Mouse (Mus musculus) lung, postnatal 0 days (tissue): ENCODE results near the gene Hspa12b. TPM values are rescaled to one million over a fixed set of nuclear protein-coding genes. Genes with fewer than 3 reads are reported as not detected.

Experiments
- ATAC-seq: fragments of 200-750 bp; cut with Nextera tagmentation; 2 replicates; pipeline ENCODE4 v1.8.0; 2017; ENCODE audit warnings: moderate library complexity
- DNase-seq: peaks from one replicate; pipeline ENCODE4 v3.0.0-alpha.2; 2016; ENCODE audit warnings: low spot score
- H3K27ac ChIP-seq: fragments of 300-500 bp; sonication (generic); 2 replicates; pipeline ENCODE4 v1.5.1; 2014; ENCODE audit warnings: antibody characterized with exemption, mild to moderate bottlenecking, low read length, mixed read lengths
- H3K27me3 ChIP-seq: fragments of 300-500 bp; sonication (generic); replicated peaks from 2 replicates; pipeline ENCODE4 v1.6.1; 2014; ENCODE audit warnings: low read length, mixed read lengths; ENCODE audit not compliant: insufficient read depth
- H3K36me3 ChIP-seq: fragments of 300-500 bp; sonication (generic); 2 replicates; pipeline ENCODE4 v1.6.1; 2014; ENCODE audit warnings: low read length, mixed read lengths; ENCODE audit not compliant: insufficient read depth
- H3K4me1 ChIP-seq: fragments of 300-500 bp; sonication (generic); 2 replicates; pipeline ENCODE4 v1.6.1; 2014; ENCODE audit warnings: antibody characterized with exemption, low read depth, low read length, mixed read lengths; ENCODE audit not compliant: insufficient read depth
- H3K4me2 ChIP-seq: fragments of 300-500 bp; sonication (generic); replicated peaks from 2 replicates; pipeline ENCODE4 v1.6.1; 2014; ENCODE audit warnings: low read depth, mild to moderate bottlenecking, low read length, moderate library complexity, mixed read lengths
- H3K4me3 ChIP-seq: fragments of 300-500 bp; sonication (generic); 2 replicates; pipeline ENCODE4 v1.5.1; 2014; ENCODE audit warnings: low read depth, low read length
- H3K9ac ChIP-seq: fragments of 300-500 bp; sonication (generic); replicated peaks from 2 replicates; pipeline ENCODE4 v1.6.1; 2014; ENCODE audit warnings: low read depth, mild to moderate bottlenecking
- H3K9me3 ChIP-seq: fragments of 300-500 bp; sonication (generic); 2 replicates; pipeline ENCODE4 v1.6.1; 2016; ENCODE audit warnings: low read length, mixed read lengths
- CTCF ChIP-seq: IDR thresholded peaks from 2 replicates; pipeline ENCODE4 v1.5.1; 2016; ENCODE audit warnings: antibody characterized with exemption, mild to moderate bottlenecking
- EP300 ChIP-seq: IDR thresholded peaks from 2 replicates; pipeline ENCODE4 v1.6.1; 2016; ENCODE audit warnings: antibody characterized with exemption, mild to moderate bottlenecking, control low read depth
- WGBS: fragments of 180-500 bp; shearing (Covaris S2); extraction: QIAGEN DNeasy Blood & Tissue Kit; methylation state at CpG from one replicate; pipeline ENCODE4 v1.1.7; 2014; 5-methylcytosine and 5-hydroxymethylcytosine counted together
- polyA plus RNA-seq: library from polyadenylated mRNA; unstranded; fragments of >200 nt; fragmentation: Nextera tagmentation; extraction: Ambion mirVana; gene quantifications from 2 replicates; pipeline ENCODE4 v1.2.1, GENCODE M21; 2015

Gene Hspa12b
- polyA plus RNA-seq, 1 experiment from 2014 or later = 17.9 TPM

DNA sequence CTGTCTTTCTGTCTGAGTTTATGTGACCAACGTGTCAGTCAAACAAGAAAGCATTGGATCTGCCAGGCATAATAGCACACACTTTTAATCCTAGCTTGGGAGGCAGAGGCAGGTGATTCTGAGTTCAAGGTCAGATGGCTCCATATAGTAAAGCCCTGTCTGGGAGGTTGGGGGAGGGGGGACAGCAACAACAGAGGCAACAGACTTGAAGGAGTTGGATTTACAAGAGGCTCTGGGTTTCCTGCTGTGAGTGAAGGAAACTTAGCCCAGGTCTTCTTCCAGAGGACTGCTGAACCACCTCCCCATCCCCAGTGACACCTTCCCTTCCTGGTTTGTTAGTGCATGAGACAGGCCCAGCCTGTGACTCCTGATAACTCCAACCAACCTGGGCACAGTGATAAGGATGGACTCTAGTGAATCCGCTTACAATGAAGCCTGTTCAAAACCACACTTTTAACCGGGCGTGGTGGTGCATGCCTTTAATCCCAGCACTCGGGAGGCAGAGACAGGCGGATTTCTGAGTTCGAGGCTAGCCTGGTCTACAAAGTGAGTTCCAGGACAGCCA, 25.2 kb downstream of the Hspa12b start:
- Histone ChIP-seq H3K4me1 (no peaks in the 10 kb centered on the region), H3K4me3 (no peak overlapping the region), H3K9me3 (no peaks in the 10 kb centered on the region), H3K27me3 (no peaks in the 10 kb centered on the region), H3K36me3 (peaks cover 11% of the 10 kb centered on the region), H3K27ac (no peak overlapping the region), H3K4me2 (no peak overlapping the region), H3K9ac (no peak overlapping the region)
- DNase-seq (no peak), ATAC-seq (no peak)
- TF ChIP-seq EP300 = no peak
- no peak for TF ChIP-seq CTCF
- WGBS = 89% methylated on average over 6 of the region's 7 CpGs

DNA sequence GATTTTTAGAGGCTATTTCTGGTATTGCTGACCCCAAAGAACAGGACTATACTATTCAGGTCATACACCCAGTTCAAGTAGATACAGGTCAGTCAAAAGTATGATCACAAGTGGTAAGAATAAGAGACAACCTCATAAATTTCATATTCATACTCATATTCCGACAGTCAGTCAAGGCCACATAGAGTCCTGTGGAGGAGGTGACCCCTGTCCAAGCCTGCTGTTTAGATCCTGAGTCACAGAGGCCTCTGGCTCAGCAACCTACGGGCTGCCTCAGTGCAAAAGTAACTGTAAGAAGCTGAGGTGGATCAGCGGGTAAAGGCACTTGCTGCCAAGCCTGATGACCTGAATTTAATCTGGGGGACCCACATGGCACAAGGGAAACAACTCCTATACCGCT, 27.0 kb downstream of the Hspa12b start:
- DNase-seq (no peak), ATAC-seq (no peak)
- TF ChIP-seq EP300 (no peak), CTCF (no peak)
- Histone ChIP-seq H3K9ac (no peak overlapping the region), H3K4me1 (no peaks in the 10 kb centered on the region), H3K4me3 (no peak overlapping the region), H3K9me3 (no peaks in the 10 kb centered on the region), H3K36me3 (no peaks in the 10 kb centered on the region), H3K27ac (no peak overlapping the region), H3K4me2 (no peak overlapping the region), H3K27me3 (no peaks in the 10 kb centered on the region)
- WGBS = 93% methylated on average over 4 of the region's 4 CpGs

DNA sequence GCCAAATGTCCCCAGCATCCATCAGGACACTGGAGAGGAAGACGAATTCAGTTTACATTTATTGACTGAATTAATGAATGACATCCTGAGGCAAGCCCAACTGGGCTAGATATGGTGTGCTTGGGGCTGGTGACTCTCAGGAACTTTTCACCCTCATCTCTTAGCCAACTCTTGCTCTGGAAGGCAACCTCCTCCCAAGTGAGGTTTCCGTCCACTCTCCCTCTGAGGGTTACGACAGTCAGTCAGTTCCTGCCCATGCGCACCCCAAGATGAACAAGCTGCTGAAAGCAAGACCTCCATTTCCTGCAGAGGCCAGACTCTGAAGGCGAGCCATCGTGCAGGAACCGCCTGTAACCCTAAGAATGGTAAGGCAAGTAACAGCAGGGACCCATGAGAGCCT, 29.9 kb downstream of the Hspa12b start:
- ATAC-seq (no peak), DNase-seq (no peak)
- Histone ChIP-seq H3K4me3 (no peak overlapping the region), H3K27me3 (no peaks in the 10 kb centered on the region), H3K27ac (no peak overlapping the region), H3K4me2 (no peak overlapping the region), H3K9me3 (no peaks in the 10 kb centered on the region), H3K4me1 (no peaks in the 10 kb centered on the region), H3K9ac (no peak overlapping the region), H3K36me3 (no peaks in the 10 kb centered on the region)
- 86% methylated on average over 7 of the region's 7 CpGs for WGBS
- TF ChIP-seq CTCF (no peak), EP300 (no peak)

DNA sequence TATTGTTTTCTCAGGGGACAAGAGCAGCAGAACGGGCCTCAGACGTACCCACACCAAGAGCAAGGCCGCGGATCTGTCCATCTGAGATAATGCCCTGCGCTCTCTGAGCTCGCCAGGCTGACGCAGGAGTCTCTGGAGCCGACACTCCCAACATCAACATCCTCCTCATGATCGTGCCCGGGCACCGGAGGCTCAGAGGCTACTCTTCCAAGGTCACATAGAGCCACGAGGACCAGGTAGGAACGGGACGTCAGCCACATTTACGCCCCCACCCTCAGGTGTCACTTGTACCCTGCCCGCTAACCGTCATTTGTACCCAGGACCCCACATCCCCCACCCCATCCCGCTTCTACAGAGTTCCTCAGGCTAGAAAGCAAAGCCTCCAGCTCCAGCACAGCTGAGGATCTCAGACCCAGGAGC, 32.4 kb downstream of the Hspa12b start:
- no peaks in the 10 kb centered on the region for H3K4me1 ChIP-seq
- H3K27ac ChIP-seq = peak overlapping the region; percentile 79
- peak overlapping the region; percentile 98 for H3K4me2 ChIP-seq
- no peaks in the 10 kb centered on the region for H3K36me3 ChIP-seq
- peak overlapping the region; percentile 64 for H3K9ac ChIP-seq
- peak overlapping the region; percentile 67 for H3K4me3 ChIP-seq
- TF ChIP-seq CTCF (no peak), EP300 (no peak)
- H3K27me3 ChIP-seq = no peaks in the 10 kb centered on the region
- ATAC-seq (peak; percentile 62), DNase-seq (peak; percentile 67)
- no peaks in the 10 kb centered on the region for H3K9me3 ChIP-seq
- under 1% methylated on average over 18 of the region's 18 CpGs for WGBS

DNA sequence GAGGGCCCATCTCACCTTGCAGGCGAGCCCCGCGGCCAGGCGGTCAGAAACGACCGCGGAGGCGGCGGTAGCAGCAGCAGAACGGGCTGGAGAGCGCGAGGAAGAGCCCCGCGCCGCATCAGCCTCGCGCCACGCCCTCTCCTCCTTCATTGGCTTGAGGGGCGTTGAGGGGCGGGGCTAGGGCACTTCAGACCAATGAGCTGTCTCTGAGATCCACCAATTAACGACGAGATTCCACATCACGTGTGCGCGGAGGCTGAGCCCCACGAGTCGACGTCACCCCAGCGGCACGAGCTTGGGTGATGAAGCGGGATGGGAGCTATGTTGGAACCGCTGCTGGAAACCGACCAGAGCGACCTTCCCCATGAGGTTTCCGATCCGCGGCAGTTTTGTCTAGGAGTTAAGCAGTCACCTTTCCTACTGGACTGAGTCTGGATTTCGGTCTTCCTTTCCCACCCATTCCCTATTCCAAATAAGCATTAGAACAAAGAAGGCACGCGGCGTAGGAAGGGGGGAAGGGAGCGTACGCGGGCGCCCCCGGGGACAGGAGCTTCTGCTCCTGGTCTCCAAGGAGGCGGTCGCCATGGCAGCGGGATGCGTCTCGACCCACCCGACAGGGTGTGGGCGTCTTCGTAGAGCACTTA, 33.0 kb downstream of the Hspa12b start, which contains the start of gene 1700037H04Rik:
Gene 1700037H04Rik (minus strand): TSS at position 144 of the 644 bp plus-strand sequence.
- Histone ChIP-seq H3K4me1 (no peaks in the 10 kb centered on the region), H3K9ac (peak within 1 kb of the TSS; percentile 64), H3K4me2 (peak within 1 kb of the TSS; percentile 98), H3K27me3 (no peaks in the 10 kb centered on the region), H3K27ac (peak within 1 kb of the TSS; percentile 83), H3K9me3 (no peaks in the 10 kb centered on the region), H3K36me3 (no peaks in the 10 kb centered on the region), H3K4me3 (peak within 1 kb of the TSS; percentile 67)
- DNase-seq = peak; percentile 99
- WGBS = 0% methylated on average over 54 of the region's 54 CpGs
- peak; percentile 98 for ATAC-seq
- TF ChIP-seq CTCF (no peak), EP300 (no peak)

DNA sequence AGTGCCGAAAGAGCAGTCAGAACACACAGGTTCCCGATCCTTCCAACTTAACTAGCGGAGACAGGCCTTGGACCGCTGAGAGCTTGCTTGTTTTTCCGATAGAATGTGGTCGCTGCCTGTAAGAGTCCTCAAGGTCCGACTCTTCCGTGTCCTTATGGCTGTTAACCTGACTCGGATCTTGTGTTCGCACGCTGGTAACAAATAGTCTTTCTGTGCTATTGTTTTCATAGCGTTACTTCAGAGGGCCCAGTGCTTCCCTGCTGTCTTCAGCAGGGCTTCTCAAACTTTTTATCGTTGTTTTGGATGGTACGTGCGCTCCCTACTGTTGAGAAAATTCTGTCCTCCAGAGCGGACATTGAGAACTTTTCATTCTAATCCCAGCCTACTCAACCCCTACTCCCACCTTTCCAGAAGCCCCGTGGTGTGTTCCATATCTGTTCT, 33.6 kb downstream of the Hspa12b start:
- H3K36me3 ChIP-seq = no peaks in the 10 kb centered on the region
- ATAC-seq (peak; percentile 4), DNase-seq (peak; percentile 70)
- H3K4me1 ChIP-seq = no peaks in the 10 kb centered on the region
- TF ChIP-seq CTCF (peak; percentile 59), EP300 (no peak)
- peak overlapping the region; percentile 67 for H3K4me3 ChIP-seq
- H3K4me2 ChIP-seq = peak overlapping the region; percentile 87
- no peaks in the 10 kb centered on the region for H3K27me3 ChIP-seq
- WGBS = 2% methylated on average over 17 of the region's 17 CpGs
- peak overlapping the region; percentile 44; the same call in 1 of the 2 replicates for H3K9ac ChIP-seq
- H3K27ac ChIP-seq = peak overlapping the region; percentile 83
- no peaks in the 10 kb centered on the region for H3K9me3 ChIP-seq
